Mouse (Mus musculus) CH12.LX (cell line): ENCODE measurements at regions not wholly inside any gene's neighbourhood (a gene's known extent, or its start where the extent isn't known, plus 50 kb on each side); places are given as distances from the start of the nearest gene placed in this dataset.

Experiments used
- CHD2 ChIP-seq: IDR thresholded peaks from 2 replicates; pipeline ENCODE4 v1.6.1; 2011; ENCODE audit warnings: low read length, improper control_type of control experiment
- CTCF ChIP-seq, 2 experiments: IDR thresholded peaks in 1 of 2; conservative IDR thresholded peaks in 1 of 2; 2 replicates each; pipeline ENCODE4 v1.5.1; 2011 to 2012; ENCODE audit warnings: low read depth in 2 of 2, low read length in 2 of 2, improper control_type of control experiment in 1 of 2, inconsistent platforms in 1 of 2, mild to moderate bottlenecking in 1 of 2, moderate library complexity in 1 of 2
- ELF1 ChIP-seq: IDR thresholded peaks from 2 replicates; pipeline ENCODE4 v1.6.1; 2014; ENCODE audit warnings: low read depth, mild to moderate bottlenecking, inconsistent platforms, low read length, improper control_type of control experiment
- EP300 ChIP-seq: IDR thresholded peaks from 2 replicates; pipeline ENCODE4 v1.6.1; 2011; ENCODE audit warnings: low read length, improper control_type of control experiment
- ETS1 ChIP-seq: conservative IDR thresholded peaks from 2 replicates; pipeline ENCODE4 v1.6.1; 2012; ENCODE audit warnings: low read depth, mild to moderate bottlenecking, inconsistent platforms, low read length, improper control_type of control experiment, moderate library complexity
- MEF2A ChIP-seq: IDR thresholded peaks from 2 replicates; pipeline ENCODE4 v1.6.1; 2014; ENCODE audit warnings: low read depth, mild to moderate bottlenecking, inconsistent platforms, low read length, improper control_type of control experiment, borderline replicate concordance
- POLR2A ChIP-seq: IDR thresholded peaks from 2 replicates; pipeline ENCODE4 v1.6.1; 2011; ENCODE audit warnings: low read depth, mild to moderate bottlenecking, improper control_type of control experiment, low read length
- POLR2AphosphoS2 ChIP-seq: IDR thresholded peaks from 2 replicates; pipeline ENCODE4 v1.6.1; 2011; ENCODE audit warnings: low read depth, low read length, improper control_type of control experiment
- SMC3 ChIP-seq: IDR thresholded peaks from 2 replicates; pipeline ENCODE4 v1.6.1; 2011; ENCODE audit warnings: low read depth, low read length, improper control_type of control experiment
- TCF12 ChIP-seq: IDR thresholded peaks from 2 replicates; pipeline ENCODE4 v1.6.1; 2014; ENCODE audit warnings: low read depth, mild to moderate bottlenecking, inconsistent platforms, low read length, improper control_type of control experiment
- ZMIZ1 ChIP-seq: IDR thresholded peaks from 2 replicates; pipeline ENCODE4 v1.6.1; 2012; ENCODE audit warnings: low read depth, mild to moderate bottlenecking, inconsistent platforms, low read length, improper control_type of control experiment

GRCm38 (mm10) chr3:134036310-134036934 lies 199.9 kb upstream of the Cxxc4 start:
- TF ChIP-seq POLR2A (no peak), CTCF (conservative IDR thresholded peaks at IDR 0.05 in 1 of 2, IDR thresholded peaks at IDR 0.05 in 1 of 2; ENCODE audit: low read depth in 2 of 2, low read length in 2 of 2) (no peak), EP300 (no peak), CHD2 (no peak), ETS1 (no peak), SMC3 (no peak), MEF2A (no peak), TCF12 (no peak), ELF1 (no peak), ZMIZ1 (no peak), POLR2AphosphoS2 (no peak)
